Mouse (Mus musculus) lung, postnatal 4 days (tissue): ENCODE measurements at regions not wholly inside any gene's neighbourhood (a gene's known extent, or its start where the extent isn't known, plus 50 kb on each side); places are given as distances from the start of the nearest gene placed in this dataset.

ENCODE experiments used
- DNase-seq, 2 experiments: peaks; one replicate each; pipeline ENCODE4 v3.0.0; 2021

GRCm38 (mm10) chr13:116410682-116411081 lies 101.2 kb upstream of the Isl1 start:
- DNase-seq = no peak
